Mouse (Mus musculus) hindbrain, embryonic 10.5 days (tissue): Measurements from ENCODE around the gene Camk1g. TPM values are rescaled to one million over a fixed set of nuclear protein-coding genes. Genes with fewer than 3 reads are reported as not detected.

Experiments used
- DNase-seq: peaks from one replicate; pipeline ENCODE4 v3.0.0-alpha.2; 2017; ENCODE audit warnings: low spot score
- H3K27ac ChIP-seq: fragments of 300-500 bp; sonication (generic); 2 replicates; pipeline ENCODE4 v1.5.1; 2016; ENCODE audit warnings: mild to moderate bottlenecking, moderate library complexity
- H3K27me3 ChIP-seq: fragments of 300-500 bp; sonication (generic); 2 replicates; pipeline ENCODE4 v1.6.1; 2016; ENCODE audit warnings: mild to moderate bottlenecking; ENCODE audit not compliant: poor library complexity, insufficient read depth, severe bottlenecking
- H3K36me3 ChIP-seq: fragments of 300-500 bp; sonication (generic); 2 replicates; pipeline ENCODE4 v1.6.1; 2016; ENCODE audit warnings: mild to moderate bottlenecking, moderate library complexity
- H3K4me1 ChIP-seq: fragments of 300-500 bp; sonication (generic); replicated peaks from 2 replicates; pipeline ENCODE4 v1.6.1; 2016; ENCODE audit warnings: mild to moderate bottlenecking
- H3K4me3 ChIP-seq: fragments of 300-500 bp; sonication (generic); 2 replicates; pipeline ENCODE4 v1.5.1; 2016; ENCODE audit warnings: mild to moderate bottlenecking, moderate library complexity
- H3K9me3 ChIP-seq: fragments of 300-500 bp; sonication (generic); 2 replicates; pipeline ENCODE4 v1.6.1; 2016; ENCODE audit warnings: mild to moderate bottlenecking, moderate library complexity
- WGBS: fragments of 180-500 bp; shearing (Covaris S2); methylation state at CpG from one replicate; pipeline ENCODE4 v1.1.7; 2016; 5-methylcytosine and 5-hydroxymethylcytosine counted together
- polyA plus RNA-seq: library from polyadenylated mRNA; unstranded; fragments of >200 nt; fragmentation: Nextera tagmentation; extraction: Ambion mirVana; gene quantifications from 2 replicates; pipeline ENCODE4 v1.2.1, GENCODE M21; 2016

Camk1g gene
- 11.8 and 15.5 TPM in 2 replicates for polyA plus RNA-seq

DNA sequence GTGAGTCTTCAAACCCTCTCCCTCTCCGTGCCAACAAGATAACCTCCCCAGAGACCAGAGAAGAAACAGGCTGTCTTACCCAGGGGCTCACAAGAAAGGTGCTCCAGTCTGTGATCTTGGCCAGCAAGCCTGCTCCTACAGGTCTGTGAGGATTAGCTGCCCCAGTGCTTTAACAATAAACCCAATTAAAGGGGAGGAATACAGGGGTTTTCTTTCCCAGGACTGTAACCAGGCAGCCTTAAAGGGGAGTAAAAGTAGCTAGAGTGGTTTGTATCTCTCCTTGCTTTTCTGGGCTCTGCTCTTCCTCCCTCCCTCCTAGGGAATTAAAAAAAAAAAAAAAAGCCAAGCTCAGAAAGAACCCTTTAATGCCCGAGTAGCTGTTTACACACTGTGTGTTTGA, at the start of gene Camk1g:
Gene Camk1g (minus strand): TSS at position 203 of the 400 bp plus-strand sequence.
- peak; percentile 51 for DNase-seq
- Histone ChIP-seq H3K4me1 (peaks cover 35% of the 10 kb centered on the region), H3K4me3 (peak within 1 kb of the TSS; percentile 52), H3K27me3 (peaks cover 3% of the 10 kb centered on the region; the same call in 1 of the 2 replicates), H3K27ac (peak within 1 kb of the TSS; percentile 86), H3K9me3 (no peaks in the 10 kb centered on the region), H3K36me3 (no peaks in the 10 kb centered on the region)
- 0% methylated on average over 2 of the region's 2 CpGs for WGBS

DNA sequence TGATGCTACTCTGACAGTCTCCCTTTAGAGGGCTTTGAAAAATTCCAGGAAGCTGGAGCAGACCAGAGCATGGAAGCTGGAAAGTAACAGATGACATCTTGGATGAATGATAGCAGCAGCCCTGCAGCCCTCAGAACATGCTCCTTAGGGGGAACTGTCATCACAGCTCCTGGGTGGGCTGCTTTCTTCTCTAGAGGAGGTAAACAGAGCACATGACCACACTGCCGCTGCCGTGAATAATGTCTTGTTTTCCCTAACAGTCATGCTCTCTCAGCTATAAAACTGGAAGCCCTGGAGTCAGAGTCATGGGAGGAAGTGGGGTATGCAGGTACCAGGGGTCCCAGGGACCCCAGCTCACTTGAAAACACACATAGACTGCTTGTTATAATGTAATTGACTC, 49.1 kb upstream of the Camk1g start:
- H3K27ac ChIP-seq, result peak overlapping the region; percentile 62; the same call in 1 of the 2 replicates
- no peak for DNase-seq

GRCm38 (mm10) chr1:193418656-193419055, 48.6 kb upstream of the Camk1g start:
- DNase-seq, result no peak
- no peak overlapping the region for H3K4me3 ChIP-seq
- H3K36me3 ChIP-seq, result no peaks in the 10 kb centered on the region
- peaks cover 26% of the 10 kb centered on the region for H3K4me1 ChIP-seq
- no peaks in the 10 kb centered on the region; the same call in 1 of the 2 replicates for H3K27me3 ChIP-seq
- H3K9me3 ChIP-seq, result no peaks in the 10 kb centered on the region
- 80% methylated on average over 5 of the region's 5 CpGs for WGBS
- H3K27ac ChIP-seq, result no peak overlapping the region

More for the DNA sequence above, 49.1 kb upstream of the Camk1g start:
- H3K4me1 ChIP-seq, result peaks cover 31% of the 10 kb centered on the region
- H3K27me3 ChIP-seq, result no peaks in the 10 kb centered on the region; the same call in 1 of the 2 replicates
- WGBS, result 6% methylated on average over 2 of the region's 2 CpGs
- no peaks in the 10 kb centered on the region for H3K36me3 ChIP-seq
- H3K4me3 ChIP-seq, result no peak overlapping the region
- no peaks in the 10 kb centered on the region for H3K9me3 ChIP-seq

GRCm38 (mm10) chr1:193414067-193414466, 44.0 kb upstream of the Camk1g start:
- no peak for DNase-seq
- no peaks in the 10 kb centered on the region; the same call in 1 of the 2 replicates for H3K27me3 ChIP-seq
- no peaks in the 10 kb centered on the region for H3K36me3 ChIP-seq
- no peak overlapping the region for H3K27ac ChIP-seq
- H3K9me3 ChIP-seq, result no peaks in the 10 kb centered on the region
- H3K4me3 ChIP-seq, result no peak overlapping the region
- WGBS, result 88% methylated on average over 4 of the region's 4 CpGs
- H3K4me1 ChIP-seq, result peaks cover 15% of the 10 kb centered on the region

DNA sequence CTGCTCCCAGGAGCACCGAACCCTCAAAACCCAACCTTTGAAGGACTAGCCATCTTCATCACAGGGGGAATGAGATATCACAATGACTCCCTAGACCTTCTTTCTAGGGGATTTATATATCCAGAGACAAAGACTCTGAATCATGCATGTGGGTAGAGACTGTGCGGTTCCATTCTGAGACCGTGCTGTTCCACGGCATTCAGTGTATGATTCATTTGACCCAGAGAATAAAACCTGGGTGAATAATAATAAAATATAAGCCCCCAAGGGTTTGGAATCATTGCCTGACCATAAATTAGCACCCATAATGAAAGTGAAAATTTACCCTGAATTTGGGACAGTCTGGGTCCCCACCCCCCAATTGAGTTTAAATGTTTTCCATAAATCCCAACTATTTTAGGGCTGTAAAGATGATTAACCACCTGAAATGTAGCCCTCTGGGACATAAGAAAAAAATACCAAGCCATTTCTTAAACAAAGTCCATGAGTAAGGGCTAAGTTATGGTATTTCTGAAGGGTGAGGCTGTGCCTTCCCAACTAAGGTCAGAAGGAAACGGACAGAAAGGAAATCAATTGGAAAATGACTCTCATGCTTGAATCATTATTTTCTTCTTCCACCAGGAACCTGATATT, 43.4 kb upstream of the Camk1g start:
- DNase-seq, result no peak
- H3K27me3 ChIP-seq, result no peaks in the 10 kb centered on the region; the same call in 1 of the 2 replicates
- H3K27ac ChIP-seq, result no peak overlapping the region
- H3K36me3 ChIP-seq, result no peaks in the 10 kb centered on the region
- H3K4me3 ChIP-seq, result no peak overlapping the region
- peaks cover 9% of the 10 kb centered on the region for H3K4me1 ChIP-seq
- WGBS, result 92% methylated on average over 5 of the region's 5 CpGs
- no peaks in the 10 kb centered on the region for H3K9me3 ChIP-seq

- Histone ChIP-seq H3K36me3 (no peaks in the 10 kb centered on the region), H3K4me1 (peaks cover 8% of the 10 kb centered on the region), H3K27ac (no peak overlapping the region), H3K4me3 (no peak overlapping the region), H3K27me3 (no peaks in the 10 kb centered on the region; the same call in 1 of the 2 replicates), H3K9me3 (no peaks in the 10 kb centered on the region)
- no peak for DNase-seq
- WGBS, result 65% methylated on average over 6 of the region's 6 CpGs
These were observed 37.4 kb upstream of the Camk1g start for GRCm38 (mm10) chr1:193407487-193407886.

- WGBS, result 83% methylated on average over 6 of the region's 6 CpGs
- H3K4me3 ChIP-seq, result no peak overlapping the region
- H3K9me3 ChIP-seq, result no peaks in the 10 kb centered on the region
- H3K27ac ChIP-seq, result no peak overlapping the region
- no peak for DNase-seq
- peaks cover 10% of the 10 kb centered on the region for H3K4me1 ChIP-seq
- no peaks in the 10 kb centered on the region for H3K27me3 ChIP-seq
- H3K36me3 ChIP-seq, result no peaks in the 10 kb centered on the region
These were observed 36.1 kb upstream of the Camk1g start for GRCm38 (mm10) chr1:193406059-193406642.

DNA sequence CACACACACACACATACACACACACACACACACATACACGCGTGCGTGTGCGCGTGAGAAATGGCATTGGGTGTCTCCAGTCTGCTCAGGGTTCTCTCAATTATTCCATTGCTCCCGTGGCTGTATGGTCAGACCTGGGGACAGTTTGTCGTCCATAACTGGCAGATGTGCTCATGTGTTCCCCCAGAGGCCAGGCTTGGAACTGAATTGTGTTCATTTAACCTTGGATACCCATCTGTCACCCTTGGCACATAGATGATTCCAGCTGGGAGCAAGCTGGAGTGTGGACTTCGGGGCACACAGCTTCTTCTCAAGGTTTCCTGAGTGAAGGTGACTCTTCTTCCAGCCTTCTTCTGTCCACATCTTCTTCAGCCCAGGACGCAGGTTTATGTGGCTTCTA, 31.6 kb upstream of the Camk1g start:
- 77% methylated on average over 9 of the region's 9 CpGs for whole genome bisulfite sequencing
- no peak for DNase-seq
- no peaks in the 10 kb centered on the region for H3K36me3 ChIP-seq
- no peak overlapping the region for H3K27ac ChIP-seq
- no peaks in the 10 kb centered on the region; the same call in 1 of the 2 replicates for H3K27me3 ChIP-seq
- peaks cover 11% of the 10 kb centered on the region; the same call in 1 of the 2 replicates for H3K4me1 ChIP-seq
- H3K4me3 ChIP-seq, result no peak overlapping the region
- no peaks in the 10 kb centered on the region for H3K9me3 ChIP-seq

DNA sequence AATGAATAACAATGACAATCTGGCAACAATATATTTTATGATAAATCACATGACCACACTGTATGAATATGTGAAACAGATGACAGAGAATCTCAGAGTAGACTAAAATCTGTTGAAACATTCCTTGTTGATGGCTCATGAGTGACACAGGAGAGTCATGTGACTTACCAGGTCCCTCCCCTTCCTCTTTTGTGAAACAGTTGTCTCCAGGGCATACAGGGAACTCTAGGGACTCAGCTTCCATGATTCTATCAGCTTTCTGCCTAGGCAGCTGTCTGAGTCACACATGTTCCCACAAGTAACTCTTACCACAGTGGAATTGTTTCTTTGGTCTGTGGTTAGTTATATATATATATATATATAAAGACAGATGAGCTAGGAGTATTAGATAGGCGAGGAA, 30.2 kb upstream of the Camk1g start:
- H3K27ac ChIP-seq, result no peak overlapping the region
- DNase-seq, result no peak
- peaks cover 11% of the 10 kb centered on the region; the same call in 1 of the 2 replicates for H3K4me1 ChIP-seq
- whole genome bisulfite sequencing, result 90% methylated on average over 1 of the region's 1 CpGs
- no peaks in the 10 kb centered on the region for H3K9me3 ChIP-seq
- H3K27me3 ChIP-seq, result no peaks in the 10 kb centered on the region; the same call in 1 of the 2 replicates
- no peak overlapping the region for H3K4me3 ChIP-seq
- no peaks in the 10 kb centered on the region for H3K36me3 ChIP-seq

- Histone ChIP-seq H3K36me3 (no peaks in the 10 kb centered on the region), H3K9me3 (no peaks in the 10 kb centered on the region), H3K27me3 (no peaks in the 10 kb centered on the region; the same call in 1 of the 2 replicates), H3K27ac (no peak overlapping the region), H3K4me1 (peaks cover 11% of the 10 kb centered on the region; the same call in 1 of the 2 replicates), H3K4me3 (no peak overlapping the region)
- 59% methylated on average over 2 of the region's 2 CpGs for WGBS
- no peak for DNase-seq
These were observed 28.8 kb upstream of the Camk1g start for GRCm38 (mm10) chr1:193398728-193399437.

GRCm38 (mm10) chr1:193397109-193397508, 27.0 kb upstream of the Camk1g start:
- 0 out of 2 replicates have a peak, but pooled peaks cover 5% of the 10 kb centered on the region for H3K4me1 ChIP-seq
- no peak overlapping the region for H3K4me3 ChIP-seq
- H3K9me3 ChIP-seq, result no peaks in the 10 kb centered on the region
- no peak for DNase-seq
- H3K27me3 ChIP-seq, result no peaks in the 10 kb centered on the region; the same call in 1 of the 2 replicates
- H3K36me3 ChIP-seq, result no peaks in the 10 kb centered on the region
- H3K27ac ChIP-seq, result no peak overlapping the region

GRCm38 (mm10) chr1:193392266-193392665, 22.2 kb upstream of the Camk1g start:
- Histone ChIP-seq H3K9me3 (no peaks in the 10 kb centered on the region), H3K4me3 (no peak overlapping the region), H3K36me3 (no peaks in the 10 kb centered on the region), H3K27me3 (no peaks in the 10 kb centered on the region; the same call in 1 of the 2 replicates), H3K27ac (no peak overlapping the region), H3K4me1 (peaks cover 30% of the 10 kb centered on the region)
- WGBS, result 87% methylated on average over 3 of the region's 3 CpGs
- no peak for DNase-seq

GRCm38 (mm10) chr1:193390004-193390403, 19.9 kb upstream of the Camk1g start:
- H3K36me3 ChIP-seq, result no peaks in the 10 kb centered on the region
- H3K9me3 ChIP-seq, result no peaks in the 10 kb centered on the region
- peak overlapping the region; percentile 60 for H3K27ac ChIP-seq
- WGBS, result 31% methylated on average over 12 of the region's 12 CpGs
- H3K4me1 ChIP-seq, result peaks cover 34% of the 10 kb centered on the region
- no peak overlapping the region for H3K4me3 ChIP-seq
- H3K27me3 ChIP-seq, result no peaks in the 10 kb centered on the region
- DNase-seq, result no peak
